Mouse (Mus musculus): ENCODE measurements around the gene R3hdml.
A peak's percentile ranks its signal among the peaks of the same experiment; 100 is the strongest.

R3hdml gene

GRCm38 (mm10) chr2:163472466-163472851 is 19.7 kb upstream of the R3hdml start, which contains the start of gene Fitm2:
Gene Fitm2 (minus strand): TSS chr2:163472629.
- peak; percentile 96 for DNase-seq (ENCODE audit: low read depth)

- no peak for DNase-seq (ENCODE audit: low read depth)
These were observed 11.8 kb upstream of the R3hdml start for GRCm38 (mm10) chr2:163480191-163480825.

GRCm38 (mm10) chr2:163481539-163482029 is 10.5 kb upstream of the R3hdml start:
- no peak for DNase-seq (ENCODE audit: low read depth)

- no peak for DNase-seq (ENCODE audit: low read depth)
These were observed 4.8 kb upstream of the R3hdml start for GRCm38 (mm10) chr2:163487360-163487759.

- no peak for DNase-seq (ENCODE audit: low read depth)
These were observed 2.3 kb upstream of the R3hdml start for GRCm38 (mm10) chr2:163489725-163490291.

GRCm38 (mm10) chr2:163490656-163491055 is 1.5 kb upstream of the R3hdml start:
- DNase-seq (ENCODE audit: low read depth) = no peak

GRCm38 (mm10) chr2:163491351-163491750 is 767 bp upstream of the R3hdml start:
- no peak for DNase-seq (ENCODE audit: low read depth)

GRCm38 (mm10) chr2:163493031-163493430 is 913 bp downstream of the R3hdml start:
- no peak for DNase-seq (ENCODE audit: low read depth)

GRCm38 (mm10) chr2:163493976-163494375 is 1.9 kb downstream of the R3hdml start:
- DNase-seq (ENCODE audit: low read depth) = no peak

GRCm38 (mm10) chr2:163494456-163494855 is 2.3 kb downstream of the R3hdml start:
- no peak for DNase-seq (ENCODE audit: low read depth)

GRCm38 (mm10) chr2:163502219-163502618 is 10.1 kb downstream of the R3hdml start:
- DNase-seq (ENCODE audit: low read depth) = no peak

- DNase-seq (ENCODE audit: low read depth) = no peak
These were observed 11.1 kb downstream of the R3hdml start for GRCm38 (mm10) chr2:163503191-163503590.

GRCm38 (mm10) chr2:163506300-163507004 is 14.3 kb downstream of the R3hdml start, which contains the start of gene Hnf4a:
Gene Hnf4a (plus strand): TSS chr2:163506808.
- no peak for DNase-seq (ENCODE audit: low read depth)

- DNase-seq (ENCODE audit: low read depth) = no peak
These were observed 33.7 kb downstream of the R3hdml start for GRCm38 (mm10) chr2:163525761-163526243.

- DNase-seq (ENCODE audit: low read depth) = no peak
These were observed 35.4 kb downstream of the R3hdml start for GRCm38 (mm10) chr2:163527497-163527896.

GRCm38 (mm10) chr2:163530418-163530817 is 38.3 kb downstream of the R3hdml start:
- no peak for DNase-seq (ENCODE audit: low read depth)

- peak; percentile 59 for DNase-seq (ENCODE audit: low read depth)
These were observed 39.8 kb downstream of the R3hdml start for GRCm38 (mm10) chr2:163531917-163532316.

GRCm38 (mm10) chr2:163533226-163533625 is 41.1 kb downstream of the R3hdml start:
- DNase-seq (ENCODE audit: low read depth) = no peak

GRCm38 (mm10) chr2:163534958-163535524 is 42.9 kb downstream of the R3hdml start:
- peak; percentile 70 for DNase-seq (ENCODE audit: low read depth)

- DNase-seq (ENCODE audit: low read depth) = no peak
These were observed 45.3 kb downstream of the R3hdml start for GRCm38 (mm10) chr2:163537443-163537842.

- DNase-seq (ENCODE audit: low read depth) = no peak
These were observed 46.3 kb downstream of the R3hdml start for GRCm38 (mm10) chr2:163538410-163538809.

- DNase-seq (ENCODE audit: low read depth) = no peak
These were observed 47.4 kb downstream of the R3hdml start for GRCm38 (mm10) chr2:163539321-163540040.

Measured in c-Kit-positive CD71-positive TER-119-negative erythroid progenitor cells, embryonic 14.5 days (primary cell).